Mouse (Mus musculus) hindbrain, postnatal 0 days (tissue): ENCODE results near the gene Ilk. TPM values are rescaled to one million over a fixed set of nuclear protein-coding genes. Genes with fewer than 3 reads are reported as not detected.
A peak's percentile ranks its signal among the peaks of the same experiment; 100 is the strongest.

Experiments
- ATAC-seq: fragments of 200-750 bp; cut with Nextera tagmentation; 2 replicates; pipeline ENCODE4 v1.8.0; 2017; ENCODE audit warnings: mild to moderate bottlenecking, moderate TSS enrichment, moderate library complexity
- DNase-seq: peaks from one replicate; pipeline ENCODE4 v3.0.0-alpha.2; 2015; ENCODE audit warnings: low spot score
- H3K27ac ChIP-seq: fragments of 300-500 bp; sonication (generic); 2 replicates; pipeline ENCODE4 v1.5.1; 2014; ENCODE audit warnings: mild to moderate bottlenecking
- H3K27me3 ChIP-seq: fragments of 300-500 bp; sonication (generic); 2 replicates; pipeline ENCODE4 v1.6.1; 2014; ENCODE audit warnings: low read length, mixed read lengths; ENCODE audit not compliant: insufficient read depth
- H3K36me3 ChIP-seq: fragments of 300-500 bp; sonication (generic); 2 replicates; pipeline ENCODE4 v1.6.1; 2014; ENCODE audit warnings: low read length, mixed read lengths; ENCODE audit not compliant: insufficient read depth
- H3K4me1 ChIP-seq: fragments of 300-500 bp; sonication (generic); 2 replicates; pipeline ENCODE4 v1.6.1; 2014; ENCODE audit warnings: antibody characterized with exemption, low read length, mixed read lengths; ENCODE audit not compliant: insufficient read depth
- H3K4me2 ChIP-seq: fragments of 300-500 bp; sonication (generic); 2 replicates; pipeline ENCODE4 v1.6.1; 2014; ENCODE audit warnings: low read depth, mild to moderate bottlenecking, low read length, moderate library complexity, mixed read lengths
- H3K4me3 ChIP-seq: fragments of 300-500 bp; sonication (generic); 2 replicates; pipeline ENCODE4 v1.5.1; 2014; ENCODE audit warnings: low read length
- H3K9ac ChIP-seq: fragments of 300-500 bp; sonication (generic); replicated peaks from 2 replicates; pipeline ENCODE4 v1.6.1; 2014; ENCODE audit warnings: mild to moderate bottlenecking, low read length, moderate library complexity, mixed read lengths
- H3K9me3 ChIP-seq: fragments of 300-500 bp; sonication (generic); 2 replicates; pipeline ENCODE4 v1.6.1; 2016; ENCODE audit warnings: low read length, mixed read lengths
- CTCF ChIP-seq: IDR thresholded peaks from 2 replicates; pipeline ENCODE4 v1.5.1; 2016; ENCODE audit warnings: antibody characterized with exemption, control low read depth, low read depth
- WGBS: fragments of 180-500 bp; shearing (Covaris S2); extraction: QIAGEN DNeasy Blood & Tissue Kit; methylation state at CpG from one replicate; pipeline ENCODE4 v1.1.7; 2014; 5-methylcytosine and 5-hydroxymethylcytosine counted together
- polyA plus RNA-seq: library from polyadenylated mRNA; unstranded; fragments of >200 nt; fragmentation: Nextera tagmentation; extraction: Ambion mirVana; gene quantifications from 2 replicates; pipeline ENCODE4 v1.2.1, GENCODE M21; 2015
- total RNA-seq: library from RNA; depleted of rRNA; stranded (reverse); fragments of >200 nt; gene quantifications from 2 replicates; pipeline ENCODE4 v1.2.3, GENCODE M21; 2014; rRNA removed

The Ilk gene
- 128 and 134 TPM in 2 replicates for total RNA-seq
- polyA plus RNA-seq: 159 and 165 TPM in 2 replicates

- Histone ChIP-seq H3K9me3 (no peaks in the 10 kb centered on the region), H3K36me3 (peaks cover 31% of the 10 kb centered on the region), H3K27me3 (no peaks in the 10 kb centered on the region), H3K27ac (peak within 1 kb of the TSS; percentile 82), H3K4me1 (0 out of 2 replicates have a peak, but pooled peaks cover 5% of the 10 kb centered on the region), H3K4me3 (peak within 1 kb of the TSS; percentile 57), H3K9ac (peak within 1 kb of the TSS; percentile 77), H3K4me2 (peak within 1 kb of the TSS; percentile 95)
- peak; percentile 94 for DNase-seq
- no peak for TF ChIP-seq CTCF
- peak; percentile 97 for ATAC-seq
- WGBS: under 1% methylated on average over 51 of the region's 62 CpGs
These were observed at the start of gene Ilk for GRCm38 (mm10) chr7:105736264-105736901. Gene Ilk (plus strand): TSS chr7:105736592.

GRCm38 (mm10) chr7:105690875-105691274, 45.5 kb upstream of the Ilk start:
- Histone ChIP-seq H3K9ac (no peak overlapping the region), H3K27me3 (no peaks in the 10 kb centered on the region), H3K27ac (no peak overlapping the region), H3K4me1 (no peaks in the 10 kb centered on the region), H3K36me3 (no peaks in the 10 kb centered on the region), H3K4me2 (no peak overlapping the region), H3K4me3 (no peak overlapping the region), H3K9me3 (no peaks in the 10 kb centered on the region)
- no peak for ATAC-seq
- no peak for TF ChIP-seq CTCF
- DNase-seq: no peak
- 80% methylated on average over 1 of the region's 1 CpGs for WGBS

- Histone ChIP-seq H3K4me3 (no peak overlapping the region), H3K9me3 (no peaks in the 10 kb centered on the region), H3K4me2 (no peak overlapping the region), H3K27me3 (no peaks in the 10 kb centered on the region), H3K4me1 (no peaks in the 10 kb centered on the region), H3K27ac (no peak overlapping the region), H3K36me3 (no peaks in the 10 kb centered on the region), H3K9ac (no peak overlapping the region)
- 85% methylated on average over 16 of the region's 16 CpGs for WGBS
- ATAC-seq: no peak
- no peak for TF ChIP-seq CTCF
- no peak for DNase-seq
These were observed 33.2 kb upstream of the Ilk start for GRCm38 (mm10) chr7:105703184-105703583.

GRCm38 (mm10) chr7:105703816-105704215, 32.6 kb upstream of the Ilk start:
- WGBS: 81% methylated on average over 4 of the region's 4 CpGs
- no peak for TF ChIP-seq CTCF

GRCm38 (mm10) chr7:105708733-105709132, 27.7 kb upstream of the Ilk start:
- WGBS: 94% methylated on average over 5 of the region's 5 CpGs
- H3K4me2 ChIP-seq: no peak overlapping the region
- H3K27me3 ChIP-seq: no peaks in the 10 kb centered on the region
- no peaks in the 10 kb centered on the region for H3K4me1 ChIP-seq
- H3K9me3 ChIP-seq: no peaks in the 10 kb centered on the region
- H3K4me3 ChIP-seq: no peak overlapping the region
- no peak overlapping the region for H3K9ac ChIP-seq
- no peak for DNase-seq
- TF ChIP-seq CTCF: no peak
- no peak overlapping the region for H3K27ac ChIP-seq
- ATAC-seq: no peak
- no peaks in the 10 kb centered on the region for H3K36me3 ChIP-seq

More at GRCm38 (mm10) chr7:105703816-105704215, 32.6 kb upstream of the Ilk start:
- Histone ChIP-seq H3K27me3 (no peaks in the 10 kb centered on the region), H3K4me1 (no peaks in the 10 kb centered on the region), H3K36me3 (no peaks in the 10 kb centered on the region), H3K4me3 (no peak overlapping the region), H3K9me3 (no peaks in the 10 kb centered on the region), H3K27ac (no peak overlapping the region), H3K4me2 (no peak overlapping the region), H3K9ac (no peak overlapping the region)
- no peak for DNase-seq
- ATAC-seq: no peak

- H3K4me1 ChIP-seq: no peaks in the 10 kb centered on the region
- 53% methylated on average over 3 of the region's 3 CpGs for WGBS
- no peaks in the 10 kb centered on the region for H3K27me3 ChIP-seq
- no peaks in the 10 kb centered on the region for H3K9me3 ChIP-seq
- no peak overlapping the region for H3K4me2 ChIP-seq
- no peaks in the 10 kb centered on the region for H3K36me3 ChIP-seq
- H3K4me3 ChIP-seq: no peak overlapping the region
- DNase-seq (no peak), ATAC-seq (no peak)
- H3K9ac ChIP-seq: no peak overlapping the region
- no peak for TF ChIP-seq CTCF
- no peak overlapping the region for H3K27ac ChIP-seq
These were observed 21.0 kb upstream of the Ilk start for GRCm38 (mm10) chr7:105715366-105715765.

GRCm38 (mm10) chr7:105721916-105722315, 14.5 kb upstream of the Ilk start:
- Histone ChIP-seq H3K4me1 (no peaks in the 10 kb centered on the region), H3K36me3 (no peaks in the 10 kb centered on the region), H3K27ac (no peak overlapping the region), H3K4me2 (no peak overlapping the region), H3K4me3 (no peak overlapping the region), H3K9me3 (no peaks in the 10 kb centered on the region), H3K27me3 (no peaks in the 10 kb centered on the region), H3K9ac (no peak overlapping the region)
- ATAC-seq (no peak), DNase-seq (no peak)
- TF ChIP-seq CTCF: no peak
- 80% methylated on average over 2 of the region's 2 CpGs for WGBS
